ENCODE assay signal across 7 mouse cellular contexts in genomic region chr7:28451531-28452360, GRCm38 (mm10). TPM values are rescaled to one million over a fixed set of nuclear protein-coding genes. Genes with fewer than 3 reads are reported as not detected.
DNase-seq lines count a peak whose midpoint lies in the region; ATAC-seq and TF ChIP-seq lines count a peak whose summit lies in the region.

Gene Lrfn1 (plus strand): TSS chr7:28451980.

- peaks cover 2% of the 10 kb centered on the region; the same call in 1 of the 2 replicates for H3K4me1 ChIP-seq in bone marrow, adult 2 months (ENCODE audit: control insufficient read depth, insufficient read depth, low read length)
- no peaks in the 10 kb centered on the region for H3K4me1 ChIP-seq in embryonic facial prominence, embryonic 11.5 days (ENCODE audit: control insufficient read depth, insufficient read depth, low read length)
- H3K4me1 ChIP-seq in intestine, postnatal 0 days (replicated peaks; ENCODE audit: control insufficient read depth, insufficient read depth, low read length), result no peaks in the 10 kb centered on the region
- peaks cover 35% of the 10 kb centered on the region for H3K4me1 ChIP-seq in megakaryocyte, embryonic 14.5 days

- no peaks in the 10 kb centered on the region for H3K27me3 ChIP-seq in embryonic facial prominence, embryonic 11.5 days (ENCODE audit: control insufficient read depth, insufficient read depth, low read length)
- no peaks in the 10 kb centered on the region for H3K27me3 ChIP-seq in intestine, postnatal 0 days (replicated peaks; ENCODE audit: control insufficient read depth, insufficient read depth, low read length)
- peaks cover 24% of the 10 kb centered on the region for H3K27me3 ChIP-seq in megakaryocyte, embryonic 14.5 days (replicated peaks)

- no peak for TF ChIP-seq CTCF in bone marrow, adult 2 months (IDR thresholded peaks at IDR 0.05; ENCODE audit: control insufficient read depth, insufficient read depth, low read length)
- TF ChIP-seq CTCF in intestine, postnatal 0 days (IDR thresholded peaks at IDR 0.05; ENCODE audit: low read depth), result no peak

- H3K27ac ChIP-seq in bone marrow, adult 2 months (ENCODE audit: control insufficient read depth, insufficient read depth, low read depth, low read length, poor library complexity), result no peak within 1 kb of the TSS
- peak within 1 kb of the TSS; percentile 59; the same call in 1 of the 2 replicates for H3K27ac ChIP-seq in embryonic facial prominence, embryonic 11.5 days (replicated peaks; ENCODE audit: low read depth, low read length)
- H3K27ac ChIP-seq in intestine, postnatal 0 days (ENCODE audit: low read depth, low read length), result no peak within 1 kb of the TSS

- peak; percentile 78 for ATAC-seq in embryonic facial prominence, embryonic 11.5 days (replicated peaks; ENCODE audit: insufficient number of reproducible peaks, low FRiP score, low TSS enrichment, low read depth)
- ATAC-seq in intestine, postnatal 0 days, result 0 out of 2 replicates have a peak, but pooled peaks have one; percentile 39
- ATAC-seq in megakaryocyte-erythroid progenitor cell, adult 5-6 weeks (replicated peaks; ENCODE audit: low FRiP score, low TSS enrichment, poor library complexity, severe bottlenecking), result no peak

- H3K9me3 ChIP-seq in embryonic facial prominence, embryonic 11.5 days (replicated peaks; ENCODE audit: control insufficient read depth, low read length), result no peaks in the 10 kb centered on the region
- H3K9me3 ChIP-seq in intestine, postnatal 0 days (ENCODE audit: control insufficient read depth), result no peaks in the 10 kb centered on the region
- no peaks in the 10 kb centered on the region for H3K9me3 ChIP-seq in megakaryocyte, embryonic 14.5 days

- H3K9ac ChIP-seq in embryonic facial prominence, embryonic 11.5 days (replicated peaks; ENCODE audit: low read length), result peak within 1 kb of the TSS; percentile 93
- peak within 1 kb of the TSS; percentile 59 for H3K9ac ChIP-seq in intestine, postnatal 0 days (ENCODE audit: low read depth, low read length)

- peak; percentile 51 to 52 for DNase-seq in right cerebral cortex, postnatal 10 days (ENCODE audit: low spot score in 2 of 2)
- no peak for DNase-seq in right cerebral cortex, adult 2 months (ENCODE audit: low spot score in 2 of 2)
- DNase-seq in embryonic facial prominence, embryonic 11.5 days (ENCODE audit: low spot score), result peak; percentile 63

- no peak for TF ChIP-seq POLR2A in bone marrow, adult 2 months (IDR thresholded peaks at IDR 0.05; ENCODE audit: borderline replicate concordance, control insufficient read depth, low read depth, low read length)

- H3K4me3 ChIP-seq in bone marrow, adult 2 months (replicated peaks; ENCODE audit: control insufficient read depth, low read depth, low read length), result peak within 1 kb of the TSS; percentile 53
- peak within 1 kb of the TSS; percentile 91 for H3K4me3 ChIP-seq in embryonic facial prominence, embryonic 11.5 days (ENCODE audit: low read depth, low read length)
- peak within 1 kb of the TSS; percentile 59 for H3K4me3 ChIP-seq in intestine, postnatal 0 days (ENCODE audit: low read depth, low read length)
- H3K4me3 ChIP-seq in megakaryocyte, embryonic 14.5 days (replicated peaks), result peak within 1 kb of the TSS; percentile 94

- WGBS in bone marrow, adult 2 months, result 4% methylated on average over 65 of the region's 97 CpGs
- WGBS in embryonic facial prominence, embryonic 11.5 days, result 2% methylated on average over 19 of the region's 97 CpGs
- under 1% methylated on average over 53 of the region's 97 CpGs for WGBS in intestine, postnatal 0 days

- peak within 1 kb of the TSS; percentile 93 for H3K4me2 ChIP-seq in embryonic facial prominence, embryonic 11.5 days (ENCODE audit: low read depth, low read length)
- H3K4me2 ChIP-seq in intestine, postnatal 0 days (replicated peaks; ENCODE audit: low read depth), result peak within 1 kb of the TSS; percentile 92

- no peaks in the 10 kb centered on the region for H3K36me3 ChIP-seq in embryonic facial prominence, embryonic 11.5 days (replicated peaks; ENCODE audit: control insufficient read depth, insufficient read depth, low read depth, low read length)
- no peaks in the 10 kb centered on the region for H3K36me3 ChIP-seq in intestine, postnatal 0 days (ENCODE audit: control insufficient read depth, insufficient read depth)
- peaks cover 12% of the 10 kb centered on the region for H3K36me3 ChIP-seq in megakaryocyte, embryonic 14.5 days (replicated peaks; ENCODE audit: low read length)

RNA-seq across cellular contexts. Expression of gene Lrfn1, which starts in this region (rescaled TPM):
- polyA plus RNA-seq in bone marrow, adult 2 months (2011; ENCODE audit: insufficient read depth, insufficient read length, low replicate concordance, missing spikeins), result 2.6 TPM in 1 of 2 replicates, not detected in the other
- polyA plus RNA-seq in embryonic facial prominence, embryonic 11.5 days (2014; fragmentation: Nextera tagmentation; extraction: Ambion mirVana), result 4.4 and 5.7 TPM in 2 replicates
- polyA plus RNA-seq in intestine, postnatal 0 days (2015; fragmentation: Nextera tagmentation; extraction: Ambion mirVana), result 0.55 and 0.82 TPM in 2 replicates
- polyA plus RNA-seq in megakaryocyte, embryonic 14.5 days (2012; ENCODE audit: insufficient read depth, low replicate concordance), result 3.4 and 4.0 TPM in 2 replicates
- 0.44 and 0.82 TPM in 2 replicates for total RNA-seq in megakaryocyte-erythroid progenitor cell, adult 5-6 weeks (2014; fragmentation: Nextera tagmentation)
- total RNA-seq in megakaryocyte-erythroid progenitor cell, adult 5-6 weeks (2017), result 0.08 and 0.09 TPM in 2 replicates

Comparison
In these comparisons a context has a peak if more than half of its experiments do, and no peak if none do; other contexts are left out.
1. DNase-seq: peak in right cerebral cortex, postnatal 10 days (2 of 2) and embryonic facial prominence, embryonic 11.5 days (single experiment); none in right cerebral cortex, adult 2 months (0 of 2).
2. Peak in ATAC-seq, H3K4me3 ChIP-seq, H3K9ac ChIP-seq and H3K4me2 ChIP-seq in intestine, postnatal 0 days; RNA of the gene not detected or under 1 TPM.
3. Peak in every context shown above with its lines, with median percentiles within 50 percentile points of each other: H3K4me3 ChIP-seq.